Mouse (Mus musculus): Measurements from ENCODE around the gene Gp1ba.

GRCm38 (mm10) chr11:70646259-70646555 is 7.3 kb downstream of the Gp1ba start:
- TF ChIP-seq CTCF (IDR thresholded peaks at IDR 0.05; ENCODE audit: borderline replicate concordance, control insufficient read depth, extremely low read depth, insufficient read depth, low read length, poor library complexity) = no peak
- no peak for TF ChIP-seq POLR2A (IDR thresholded peaks at IDR 0.05; ENCODE audit: control insufficient read depth, extremely low read depth, insufficient read depth, low read length, poor library complexity)
